Mouse (Mus musculus) MEL-GATA-1-ER (cell line): ENCODE results near the gene Vrk3.
"Not testable (repeated sequence)": the region's sequence is repeated elsewhere in the genome, so short reads cannot be mapped to it uniquely, and the experiment has no call there.

Experiments used
- DNase-seq: peaks from one replicate; pipeline ENCODE4 v3.0.0-alpha.2; 2012; ENCODE audit warnings: low read depth; ENCODE audit errors: extremely low read depth

Vrk3 gene

DNA sequence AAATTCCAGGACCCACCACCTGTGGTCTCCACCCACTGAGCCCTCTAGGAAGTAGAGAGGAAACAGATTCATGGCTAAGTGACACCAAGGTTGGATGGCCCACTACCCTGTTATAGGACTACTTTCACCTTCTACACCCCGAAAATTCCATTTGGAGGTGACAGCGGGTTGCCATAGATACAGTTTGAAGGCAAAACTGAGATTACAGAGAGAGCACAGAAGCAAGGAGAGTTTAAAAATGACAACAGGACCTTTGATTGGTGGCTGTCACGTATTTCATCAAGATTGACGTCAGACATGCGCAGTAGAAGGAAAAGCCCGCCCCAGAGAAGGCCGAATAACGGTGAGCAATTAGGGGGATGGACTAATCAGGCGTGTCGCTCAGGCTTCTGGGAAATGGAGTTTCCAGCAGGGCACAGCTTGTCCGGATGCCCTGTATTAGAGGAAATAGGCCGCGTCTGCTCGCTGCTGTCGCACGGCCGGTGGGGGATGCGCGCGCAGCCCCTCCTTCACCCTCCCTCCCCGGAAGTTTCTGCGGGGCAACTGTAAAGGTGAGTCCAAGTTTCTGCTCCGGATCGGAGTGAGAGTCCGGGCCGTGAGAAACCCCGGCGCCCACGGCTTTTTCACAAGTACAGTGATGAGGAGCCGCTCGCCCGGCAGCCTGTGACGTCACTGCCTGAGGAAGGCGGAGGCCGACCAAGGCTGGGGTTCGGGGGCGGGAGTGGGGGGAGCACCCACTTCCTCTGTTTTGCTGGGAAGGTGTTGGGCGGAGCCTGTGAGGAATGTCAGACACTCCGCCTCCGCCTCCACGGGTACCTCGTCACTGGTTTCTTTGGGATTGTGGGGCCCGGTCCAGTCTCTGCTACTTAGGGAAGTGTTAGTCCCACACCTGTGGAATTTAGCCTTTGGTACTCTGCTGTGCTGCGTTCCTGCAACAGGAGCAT, at the start of gene Vrk3:
TSS of gene Vrk3 (plus strand) at position 313 of the 944 bp plus-strand sequence.
- DNase-seq: peak; percentile 99

DNA sequence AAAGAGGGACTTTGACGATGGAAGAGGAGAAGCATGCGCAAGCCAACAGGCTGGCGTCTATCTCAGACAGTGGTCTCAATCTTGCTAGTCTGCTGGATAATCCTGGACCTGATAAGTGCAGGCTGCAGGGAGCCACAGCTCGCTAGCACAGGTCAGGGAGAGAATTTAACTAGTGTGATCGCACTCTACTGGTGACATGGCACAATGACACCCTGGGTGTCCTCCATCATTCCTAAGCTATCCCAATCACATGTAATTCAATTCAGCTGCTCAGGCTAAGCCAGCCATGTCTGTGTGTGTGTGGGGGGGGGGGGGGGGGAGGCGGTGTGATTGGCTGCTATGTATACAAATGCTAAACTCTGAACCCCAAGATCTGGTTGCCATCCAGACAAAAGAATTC, 46.3 kb upstream of the Vrk3 start:
- peak; percentile 20 for DNase-seq

DNA sequence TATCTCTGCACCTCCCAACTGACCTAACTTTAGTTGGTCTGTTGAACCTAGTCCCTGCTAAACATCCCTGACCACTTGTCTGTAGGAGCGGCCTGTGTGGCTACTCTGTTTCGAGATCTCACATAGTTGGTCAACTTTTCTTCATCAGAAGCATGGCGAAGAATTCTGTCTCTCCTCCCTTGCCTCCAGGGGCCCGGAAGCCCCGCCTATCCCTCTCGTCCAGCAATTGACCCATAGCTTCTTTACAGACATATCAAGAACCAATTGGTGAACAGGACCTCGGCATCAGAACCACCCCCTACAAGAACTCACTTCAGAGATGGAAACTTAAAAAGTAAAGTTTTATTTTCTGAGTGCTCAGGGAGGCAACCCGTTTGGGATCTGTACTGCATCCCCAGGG, 45.2 kb upstream of the Vrk3 start:
- no peak for DNase-seq

DNA sequence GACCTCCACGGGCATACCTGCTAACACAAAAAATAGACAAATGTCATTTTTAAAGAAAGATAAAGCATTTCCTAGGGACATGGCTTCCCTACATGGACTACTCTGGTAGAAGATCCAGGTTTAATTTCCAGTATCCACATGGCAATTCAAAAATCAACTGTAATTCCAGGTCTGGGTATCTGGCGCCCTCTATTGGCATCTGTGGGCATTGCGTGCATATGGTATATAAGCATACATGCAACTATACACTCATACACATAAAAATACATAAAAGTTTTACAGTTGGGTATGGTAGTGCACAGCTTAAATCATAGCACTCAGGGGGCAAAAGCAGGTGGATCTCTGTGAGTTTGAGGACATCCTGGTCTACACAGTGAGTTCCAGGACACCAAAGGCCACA, 43.9 kb upstream of the Vrk3 start:
- peak; percentile 15 for DNase-seq

DNA sequence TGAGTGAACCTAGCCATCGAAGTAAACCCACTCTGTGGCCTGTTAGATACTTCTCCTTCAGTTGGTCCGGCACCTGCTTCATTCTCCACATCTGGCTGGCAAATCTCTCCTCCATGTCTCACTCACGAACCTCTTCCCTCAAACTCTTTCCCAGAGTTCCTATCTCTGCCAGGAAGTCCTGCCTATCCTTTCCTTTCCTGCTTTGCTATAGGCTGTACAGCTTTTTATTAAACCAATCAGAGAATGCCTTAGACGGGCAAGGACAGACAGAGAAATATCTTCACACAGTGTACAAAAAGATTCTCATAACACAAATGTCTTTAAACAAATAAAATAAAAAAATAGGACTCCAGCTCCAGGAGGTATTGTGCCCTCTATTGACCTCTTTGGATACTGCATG, 43.1 kb upstream of the Vrk3 start:
- DNase-seq: no peak

DNA sequence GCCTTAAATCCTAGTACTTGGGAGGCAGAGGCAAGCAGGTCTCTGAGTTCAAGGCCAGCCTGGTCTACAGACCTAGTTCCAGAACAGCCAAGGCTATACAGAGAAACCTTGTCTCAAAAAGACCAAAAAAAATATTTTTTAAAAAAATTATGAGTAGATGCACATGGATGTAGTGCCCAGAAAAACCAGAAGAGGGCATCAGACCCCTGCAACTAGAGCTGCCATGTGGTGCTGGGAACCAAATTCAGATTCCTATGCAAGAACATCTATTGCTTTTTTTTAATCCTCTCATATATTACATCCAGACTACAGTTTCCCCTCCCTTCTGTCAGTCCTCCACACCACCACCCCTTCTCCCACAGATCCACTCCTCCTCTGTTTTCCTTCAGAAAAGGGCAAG, 41.9 kb upstream of the Vrk3 start:
- DNase-seq: no peak

DNA sequence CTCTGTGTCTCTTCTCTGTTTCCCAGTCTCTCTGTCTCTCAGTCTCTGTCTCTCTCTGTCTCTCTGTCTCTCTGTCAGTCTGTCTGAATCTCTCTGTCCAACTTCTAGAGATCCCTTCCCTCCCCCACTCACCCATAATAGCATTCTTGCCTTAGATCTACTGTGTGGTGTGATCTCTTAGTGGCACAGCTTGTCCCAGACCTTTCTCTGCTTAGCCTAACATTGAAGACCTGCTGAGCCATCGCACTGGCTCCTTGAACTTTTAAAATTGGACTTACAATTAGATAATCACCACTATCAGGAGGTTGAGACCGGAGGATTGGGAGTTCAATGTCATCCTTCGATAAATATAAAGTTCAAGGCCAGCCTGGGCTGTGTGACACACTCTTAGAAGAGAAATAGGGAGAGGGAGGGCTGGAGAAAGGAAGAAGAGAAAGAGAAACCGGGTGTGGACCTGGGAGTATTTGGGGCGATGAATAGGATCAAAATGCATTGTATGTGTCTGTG, 41.0 kb upstream of the Vrk3 start:
- DNase-seq: no peak

DNA sequence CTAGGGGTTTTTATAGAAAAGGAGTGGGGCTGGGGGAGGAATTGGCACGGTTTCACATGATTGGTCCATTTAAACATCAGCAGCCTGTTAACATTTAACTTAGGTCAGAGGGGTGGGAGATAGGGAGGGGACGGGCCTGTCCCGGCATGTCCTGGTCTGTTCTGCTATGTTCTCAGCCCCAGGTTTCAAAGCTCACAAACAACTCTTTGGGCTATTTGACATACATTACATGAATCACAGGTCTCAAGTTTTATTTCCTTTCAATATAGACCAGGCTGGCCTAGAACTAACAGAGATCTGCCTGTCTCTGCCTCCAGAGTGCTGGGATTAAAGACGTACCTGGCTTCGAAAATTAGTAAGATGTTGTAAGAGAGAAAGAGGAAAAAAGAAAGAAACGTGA, 40.1 kb upstream of the Vrk3 start:
- DNase-seq: not testable (repeated sequence)

DNA sequence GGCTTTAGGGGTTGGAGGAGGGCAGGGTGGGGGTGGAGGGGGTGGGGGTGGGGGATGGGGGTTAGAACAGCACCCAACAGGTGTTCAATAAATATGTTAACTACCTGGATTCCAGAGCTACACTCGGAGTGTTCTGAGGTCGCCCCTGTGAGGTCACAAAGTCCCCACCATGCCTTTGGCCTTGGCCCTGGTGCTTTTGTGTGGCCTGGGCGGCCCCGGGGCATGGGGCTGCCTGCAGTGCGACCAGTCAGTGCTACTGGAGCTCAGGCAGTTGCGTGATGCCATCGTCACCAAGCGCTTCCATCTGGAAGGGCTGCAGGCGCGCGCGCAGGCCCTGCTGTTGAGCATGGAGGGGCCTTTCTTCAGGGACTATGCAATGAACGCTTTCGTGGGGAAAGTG, 39.6 kb upstream of the Vrk3 start, which contains the start of gene Izumo2:
TSS of gene Izumo2 (plus strand) at position 169 of the 400 bp plus-strand sequence.
- DNase-seq: no peak

DNA sequence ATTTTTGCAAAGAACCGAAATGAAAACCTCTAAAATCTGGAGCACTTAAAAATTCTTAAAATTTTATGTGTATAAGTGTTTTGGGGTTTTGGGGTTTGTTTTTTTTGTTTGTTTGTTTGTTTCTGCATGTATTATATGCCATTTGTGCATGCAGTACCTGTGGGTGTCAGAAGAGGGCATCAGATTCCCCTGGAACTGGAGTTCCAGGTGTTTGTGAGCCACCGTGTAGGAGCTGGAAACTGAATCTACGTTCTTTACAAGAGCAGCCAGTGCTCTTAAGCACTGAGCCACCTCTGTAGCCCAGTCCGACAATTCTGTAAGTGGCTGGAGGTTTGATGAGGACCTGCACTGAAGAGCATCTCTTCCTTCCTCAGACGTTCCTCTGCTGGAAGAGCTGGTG, 38.3 kb upstream of the Vrk3 start:
- no peak for DNase-seq

DNA sequence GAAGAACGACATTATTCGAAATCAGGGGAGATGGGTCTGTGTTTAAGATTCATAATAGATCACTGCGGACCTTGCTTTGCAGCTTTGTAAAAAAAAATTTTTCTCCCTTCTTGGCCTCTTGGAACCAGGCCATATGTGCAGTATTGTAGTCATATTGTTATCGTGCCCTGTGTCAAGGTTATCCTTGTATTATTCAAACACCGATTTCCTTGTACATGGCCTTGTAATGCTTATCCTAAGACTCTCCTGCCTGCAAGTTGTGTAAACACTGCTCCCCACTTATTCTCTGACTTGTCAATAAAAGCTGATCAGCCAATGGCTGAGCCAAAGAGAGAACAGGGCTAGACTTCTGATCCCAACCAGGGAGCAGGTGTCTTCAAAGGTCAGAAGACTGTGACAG, 26.2 kb upstream of the Vrk3 start:
- DNase-seq: no peak

DNA sequence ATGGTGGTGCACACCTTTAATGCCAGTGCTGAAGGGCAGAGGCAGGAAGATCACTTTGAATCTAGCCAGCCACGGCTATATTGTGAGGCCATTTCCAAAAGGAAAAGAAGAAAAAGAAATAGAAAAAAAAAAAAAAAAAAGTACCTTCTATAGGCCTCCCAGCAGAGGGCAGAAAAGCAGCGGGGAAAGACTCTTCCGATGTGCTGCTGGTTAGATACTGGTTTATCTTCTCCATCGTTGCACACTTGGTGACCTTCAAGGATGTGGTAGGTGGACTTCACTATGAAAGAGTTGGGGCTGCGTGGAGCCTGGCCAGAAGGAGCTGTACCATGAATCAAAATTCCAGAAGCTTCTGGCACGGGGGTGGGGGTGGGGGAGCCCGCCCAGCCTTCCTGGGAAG, 23.9 kb upstream of the Vrk3 start:
- no peak for DNase-seq

DNA sequence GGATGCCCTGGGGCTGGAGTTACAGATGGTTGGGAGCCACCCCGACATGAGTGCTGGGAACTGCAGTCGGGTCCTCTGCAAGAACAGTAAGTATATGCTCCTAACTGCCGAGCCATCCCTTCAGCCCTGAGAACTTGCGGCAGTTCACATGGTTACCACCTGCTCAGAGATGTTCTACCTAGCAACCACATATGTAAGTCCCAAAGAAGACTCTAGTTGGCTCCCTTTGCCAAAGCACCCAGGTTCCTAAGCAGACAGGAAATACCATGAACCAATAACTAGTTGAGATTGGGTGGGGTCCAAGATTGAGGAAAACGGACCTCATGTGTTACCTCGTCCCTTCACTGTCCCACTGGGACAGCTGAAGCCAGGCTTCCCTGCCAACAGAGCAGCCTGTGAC, 21.9 kb upstream of the Vrk3 start:
- no peak for DNase-seq

DNA sequence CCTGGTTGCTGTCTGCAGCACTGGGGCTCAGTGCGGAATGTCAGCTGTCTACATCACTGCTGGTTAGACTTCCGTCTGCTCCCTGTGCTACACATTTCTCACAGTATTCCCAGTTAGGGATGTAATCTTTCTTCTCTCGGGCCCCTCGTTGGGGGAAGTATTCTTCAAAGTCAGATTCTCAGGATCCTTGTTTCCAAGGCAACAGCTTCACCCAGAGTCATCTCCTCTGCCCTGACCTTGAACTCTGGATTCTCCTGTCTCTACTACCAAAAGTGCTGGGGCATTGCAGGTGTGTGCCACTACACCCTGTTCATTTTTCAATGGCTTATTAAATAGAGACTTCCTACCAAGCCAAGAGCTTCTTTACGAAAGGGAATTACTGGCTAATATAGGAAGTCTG, 21.1 kb upstream of the Vrk3 start:
- DNase-seq: no peak

DNA sequence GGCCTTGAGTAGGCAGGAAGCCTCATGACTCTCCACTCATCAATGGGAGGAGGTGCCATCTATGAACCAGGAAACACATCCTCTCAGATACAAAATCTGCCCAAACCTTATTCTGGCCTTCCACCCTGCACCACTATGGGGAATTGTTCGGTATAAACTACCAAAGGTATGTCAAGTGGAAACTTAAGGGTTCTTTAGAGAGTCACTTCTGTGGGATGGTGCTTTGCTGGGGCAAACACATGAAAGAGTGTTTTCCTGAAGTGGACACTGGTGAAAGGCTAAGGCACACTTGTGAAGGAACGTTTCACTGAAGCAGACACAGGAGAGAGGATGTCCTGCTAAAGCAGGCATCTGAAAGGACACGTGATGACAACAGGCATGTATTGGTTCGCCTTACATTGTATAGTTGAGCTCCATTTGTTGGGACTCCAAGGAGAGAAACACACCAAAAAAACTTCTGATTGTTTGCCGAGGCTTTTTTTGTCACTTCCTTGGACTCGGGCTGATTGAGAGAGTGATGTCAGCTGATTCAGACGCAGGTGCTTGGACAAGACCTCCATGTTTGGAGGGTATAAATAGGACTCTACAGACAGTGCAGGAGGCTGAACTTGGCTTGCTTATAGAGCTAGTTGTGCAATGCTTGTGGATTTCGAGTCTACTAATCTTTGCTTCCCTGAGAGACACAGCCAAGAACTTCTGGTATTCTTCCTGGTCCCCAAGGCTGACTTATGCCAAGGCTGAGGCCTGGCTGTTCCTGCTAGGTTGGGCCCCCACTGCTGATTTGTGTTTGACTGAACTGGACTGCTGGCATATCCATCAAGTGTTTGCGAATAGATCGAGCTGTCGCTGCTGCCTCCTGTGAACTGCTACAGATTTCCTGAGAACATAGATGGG, 19.9 kb upstream of the Vrk3 start:
- no peak for DNase-seq

DNA sequence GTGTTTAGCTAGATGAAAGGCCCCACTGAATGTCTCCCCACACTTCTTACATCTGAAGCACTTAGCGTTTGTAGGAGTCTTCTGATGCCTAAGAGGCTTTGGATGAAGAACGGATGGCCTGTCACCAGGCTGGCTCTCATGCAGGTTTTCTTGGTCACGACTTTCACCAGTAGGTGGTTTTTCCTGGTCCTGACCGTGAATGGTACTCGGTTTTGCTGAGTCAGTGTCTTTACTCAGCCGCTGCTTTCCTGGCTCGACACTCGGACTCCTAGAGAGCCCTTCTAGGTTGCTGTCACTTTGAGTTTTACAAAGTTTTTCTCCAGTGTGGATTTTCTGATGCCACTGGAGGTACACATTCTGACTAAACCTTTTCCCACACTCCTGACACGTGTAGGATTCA, 14.5 kb upstream of the Vrk3 start:
- DNase-seq: no peak

DNA sequence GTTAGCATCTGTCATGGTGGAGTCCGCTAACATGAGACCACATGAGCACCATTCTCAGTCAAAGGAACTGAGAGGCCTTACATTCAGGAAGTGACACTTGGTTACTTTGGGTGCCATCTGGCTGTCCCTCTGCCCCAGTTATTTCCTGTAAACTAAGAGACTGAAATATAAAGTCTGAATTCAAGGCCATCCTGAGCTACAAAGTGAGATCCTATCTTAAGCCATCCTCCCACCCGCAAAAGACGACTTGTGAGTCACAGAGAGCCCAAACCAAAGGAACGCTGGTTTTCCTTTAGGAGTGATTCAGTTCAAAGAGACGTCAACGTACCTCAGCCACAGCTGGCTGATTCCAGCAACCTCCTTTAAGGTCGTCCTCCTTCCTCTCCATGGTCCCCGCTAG, 6.9 kb upstream of the Vrk3 start:
- DNase-seq: no peak

DNA sequence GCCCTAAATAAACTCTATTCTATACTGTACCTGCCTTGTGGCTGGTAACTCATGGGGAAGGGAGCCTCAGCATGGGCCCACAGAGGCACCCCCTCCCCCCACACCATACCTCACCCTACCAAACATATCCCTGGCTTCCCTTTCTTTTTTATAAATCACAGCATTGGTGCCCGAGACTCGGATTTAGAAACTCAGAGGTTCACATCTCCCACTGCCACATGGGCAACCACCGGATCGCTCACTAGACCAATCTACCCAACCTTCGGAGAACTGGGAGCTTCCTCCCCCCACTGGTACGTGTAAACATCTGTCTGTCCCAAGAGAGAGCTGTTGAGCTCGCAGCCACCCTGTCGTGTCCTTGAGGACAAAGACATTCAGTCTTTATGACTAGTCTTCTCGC, 3.9 kb upstream of the Vrk3 start:
- DNase-seq: no peak

DNA sequence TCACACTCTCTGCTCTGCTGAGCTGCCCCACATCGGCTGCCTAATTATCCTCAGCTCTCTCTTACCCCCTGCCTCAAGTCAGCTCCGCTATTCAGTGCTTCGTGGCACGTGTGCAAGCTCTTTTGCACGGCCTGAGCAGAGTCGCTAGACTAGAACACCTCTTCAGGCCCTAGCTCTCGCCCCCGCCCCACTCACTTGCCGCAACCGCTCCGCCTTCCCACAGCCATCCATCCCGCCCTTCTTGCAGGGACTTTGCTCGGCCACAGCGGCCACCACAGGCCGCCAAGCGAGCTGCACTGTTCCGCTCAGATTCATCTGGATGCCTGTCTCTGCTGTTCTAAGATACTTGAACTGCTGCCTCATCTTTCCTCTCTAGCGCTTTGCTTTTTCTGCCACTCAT, 3.1 kb upstream of the Vrk3 start:
- peak; percentile 58 for DNase-seq

DNA sequence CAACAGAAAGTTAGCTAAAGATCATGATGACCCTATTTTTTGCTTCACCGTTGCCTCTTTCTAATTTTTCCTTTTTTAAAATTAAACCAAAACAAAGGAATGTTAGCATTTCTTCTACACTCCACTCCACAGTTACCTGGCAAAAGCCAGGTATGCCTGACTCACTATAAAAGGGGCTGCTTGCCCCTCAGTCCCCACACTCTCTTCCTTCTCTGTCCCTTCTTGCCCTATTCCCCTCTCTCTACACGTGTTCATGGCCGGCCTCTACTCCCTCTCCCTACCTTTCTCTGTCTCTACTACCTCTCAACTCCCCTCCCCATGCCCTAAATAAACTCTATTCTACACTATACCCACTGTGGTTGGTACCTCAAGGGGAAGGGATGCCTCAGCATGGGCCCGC, 1.1 kb upstream of the Vrk3 start:
- no peak for DNase-seq

DNA sequence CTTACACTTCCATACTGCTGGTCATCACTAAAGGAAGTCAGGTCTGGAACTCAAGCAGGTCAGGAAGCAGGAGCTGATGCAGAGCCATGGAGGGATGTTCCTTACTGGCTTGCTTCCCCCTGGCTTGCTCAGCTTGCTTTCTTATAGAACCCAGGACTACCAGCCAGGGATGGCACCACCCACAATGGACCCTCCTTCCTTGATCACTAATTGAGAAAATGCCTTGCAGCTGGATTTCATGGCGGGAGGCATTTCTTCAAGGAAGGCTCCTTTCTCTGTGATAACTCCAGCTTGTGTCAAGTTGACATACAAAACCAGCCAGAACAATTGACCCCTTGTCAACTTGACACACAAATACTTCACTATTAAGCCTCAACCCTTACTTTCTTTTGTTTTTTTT, 2.7 kb downstream of the Vrk3 start, which contains the start of gene Zfp473:
TSS of gene Zfp473 (minus strand) at position 101 of the 400 bp plus-strand sequence.
- not testable (repeated sequence) for DNase-seq

DNA sequence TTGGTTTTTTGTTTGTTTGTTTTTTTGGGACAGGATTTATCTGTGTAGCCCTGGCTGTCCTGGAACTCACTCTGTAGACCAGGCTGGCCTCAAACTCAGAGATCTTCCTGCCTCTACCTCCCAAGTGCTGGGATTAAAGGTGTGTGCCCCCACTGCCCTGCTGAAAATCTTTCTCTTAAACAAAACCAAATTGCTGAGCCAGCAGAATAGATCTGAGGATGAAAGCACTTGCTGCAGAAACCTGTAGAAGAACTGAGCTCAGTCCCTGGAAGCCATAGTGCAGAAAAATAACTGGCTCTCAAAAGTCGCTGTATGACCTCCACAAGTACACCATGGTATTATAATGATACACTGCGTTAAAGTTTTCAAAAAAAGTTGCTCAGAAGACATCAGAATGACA, 9.0 kb downstream of the Vrk3 start:
- no peak for DNase-seq
